Mouse (Mus musculus) forebrain, embryonic 13.5 days (tissue): ENCODE results near the gene Cdc42. TPM values are rescaled to one million over a fixed set of nuclear protein-coding genes. Genes with fewer than 3 reads are reported as not detected.

ENCODE experiments used
- ATAC-seq: fragments of 200-750 bp; cut with Nextera tagmentation; 2 replicates; pipeline ENCODE4 v1.8.0; 2017
- H3K27ac ChIP-seq: fragments of 300-500 bp; sonication (generic); 2 replicates; pipeline ENCODE4 v1.5.1; 2015; ENCODE audit warnings: inconsistent platforms, mild to moderate bottlenecking, moderate library complexity
- H3K27me3 ChIP-seq: fragments of 300-500 bp; sonication (generic); 2 replicates; pipeline ENCODE4 v1.6.1; 2015; ENCODE audit warnings: mild to moderate bottlenecking, inconsistent platforms
- H3K36me3 ChIP-seq: fragments of 300-500 bp; sonication (generic); 2 replicates; pipeline ENCODE4 v1.6.1; 2015; ENCODE audit warnings: mild to moderate bottlenecking, inconsistent platforms; ENCODE audit not compliant: poor library complexity, severe bottlenecking
- H3K4me1 ChIP-seq: fragments of 300-500 bp; sonication (generic); 2 replicates; pipeline ENCODE4 v1.6.1; 2015; ENCODE audit warnings: inconsistent platforms
- H3K4me2 ChIP-seq: fragments of 300-500 bp; sonication (generic); 2 replicates; pipeline ENCODE4 v1.6.1; 2015; ENCODE audit warnings: inconsistent platforms, mild to moderate bottlenecking, moderate library complexity
- H3K4me3 ChIP-seq: fragments of 300-500 bp; sonication (generic); 2 replicates; pipeline ENCODE4 v1.5.1; 2015; ENCODE audit warnings: mild to moderate bottlenecking, inconsistent platforms
- H3K9ac ChIP-seq: fragments of 300-500 bp; sonication (generic); 2 replicates; pipeline ENCODE4 v1.6.1; 2015; ENCODE audit warnings: mild to moderate bottlenecking, inconsistent platforms
- H3K9me3 ChIP-seq: fragments of 300-500 bp; sonication (generic); replicated peaks from 2 replicates; pipeline ENCODE4 v1.6.1; 2016; ENCODE audit warnings: inconsistent platforms
- WGBS: fragments of 180-500 bp; shearing (Covaris S2); methylation state at CpG from one replicate; pipeline ENCODE4 v1.1.7; 2015; 5-methylcytosine and 5-hydroxymethylcytosine counted together
- polyA plus RNA-seq: library from polyadenylated mRNA; unstranded; fragments of >200 nt; fragmentation: Nextera tagmentation; extraction: Ambion mirVana; gene quantifications from 2 replicates; pipeline ENCODE4 v1.2.1, GENCODE M21; 2015

Gene Cdc42
- polyA plus RNA-seq, 1 experiment from 2014 or later: 670 TPM

DNA sequence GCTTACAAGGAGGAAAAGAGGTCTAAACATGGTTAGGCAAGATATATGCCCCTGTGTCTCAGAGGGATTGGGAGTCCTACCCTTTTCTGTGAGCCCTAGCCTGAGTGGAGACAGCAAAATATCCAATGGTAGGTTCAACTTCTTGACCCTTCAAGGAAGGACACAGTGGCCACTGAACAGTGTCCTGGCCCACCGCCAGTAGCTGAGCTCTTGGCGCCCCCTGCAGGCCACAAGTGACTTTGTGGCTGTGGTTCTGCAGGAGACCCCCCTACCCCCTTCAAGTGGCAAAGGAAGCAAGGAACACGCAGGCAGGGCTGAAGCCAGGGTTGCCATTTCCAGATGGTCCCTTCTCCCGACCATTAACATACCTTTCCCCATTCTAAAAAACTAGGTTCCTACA, 69.7 kb downstream of the Cdc42 start:
- Histone ChIP-seq H3K9ac (no peak overlapping the region), H3K4me1 (peaks cover 4% of the 10 kb centered on the region; the same call in 1 of the 2 replicates), H3K4me3 (no peak overlapping the region), H3K9me3 (no peaks in the 10 kb centered on the region), H3K36me3 (no peaks in the 10 kb centered on the region), H3K27ac (no peak overlapping the region), H3K4me2 (no peak overlapping the region), H3K27me3 (peaks cover 21% of the 10 kb centered on the region)
- ATAC-seq: no peak
- 5% methylated on average over 4 of the region's 4 CpGs for WGBS

DNA sequence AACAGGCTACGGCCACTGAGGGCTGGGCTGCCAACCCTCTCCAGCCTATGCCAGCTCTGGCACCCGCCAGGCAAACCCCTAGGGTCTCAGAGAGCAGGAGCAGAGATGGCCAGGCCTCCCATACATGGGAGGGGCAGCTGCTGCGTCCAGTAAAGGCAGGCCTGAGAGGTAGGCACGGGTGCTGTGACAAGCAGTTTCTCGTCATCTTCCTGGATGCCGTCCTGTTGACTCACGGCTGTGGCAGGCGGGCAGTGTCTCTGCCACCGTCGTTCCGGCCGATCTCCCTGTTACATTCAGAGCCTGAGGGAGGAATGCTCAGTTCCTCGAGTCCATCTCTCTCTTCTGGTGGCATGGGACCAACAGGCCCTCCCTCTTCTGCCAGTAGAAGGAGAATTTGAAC, 70.3 kb downstream of the Cdc42 start:
- ATAC-seq: no peak
- peaks cover 7% of the 10 kb centered on the region for H3K4me1 ChIP-seq
- H3K27me3 ChIP-seq: peaks cover 27% of the 10 kb centered on the region
- H3K36me3 ChIP-seq: no peaks in the 10 kb centered on the region
- no peak overlapping the region for H3K4me2 ChIP-seq
- no peaks in the 10 kb centered on the region for H3K9me3 ChIP-seq
- no peak overlapping the region for H3K9ac ChIP-seq
- 82% methylated on average over 13 of the region's 13 CpGs for WGBS
- H3K4me3 ChIP-seq: no peak overlapping the region
- H3K27ac ChIP-seq: no peak overlapping the region

DNA sequence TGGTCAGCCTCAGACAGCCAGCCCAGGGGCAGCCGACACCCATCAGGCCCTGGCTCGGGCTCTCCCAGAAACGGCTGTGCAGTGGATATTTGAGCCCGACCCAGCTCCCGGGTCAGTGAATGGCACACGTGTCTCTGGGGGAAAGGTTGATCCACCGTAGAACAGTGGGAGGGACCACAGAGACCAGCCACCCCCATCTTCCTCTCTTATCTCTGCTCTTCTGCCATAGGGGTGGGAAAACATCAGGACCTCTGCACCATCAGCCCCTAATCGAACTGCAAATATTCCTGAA, 70.9 kb downstream of the Cdc42 start:
- no peak for ATAC-seq
- peaks cover 31% of the 10 kb centered on the region for H3K27me3 ChIP-seq
- WGBS: 73% methylated on average over 8 of the region's 8 CpGs
- H3K9ac ChIP-seq: no peak overlapping the region
- H3K27ac ChIP-seq: no peak overlapping the region
- no peaks in the 10 kb centered on the region for H3K9me3 ChIP-seq
- H3K36me3 ChIP-seq: no peaks in the 10 kb centered on the region
- no peak overlapping the region for H3K4me3 ChIP-seq
- no peak overlapping the region for H3K4me2 ChIP-seq
- peaks cover 7% of the 10 kb centered on the region for H3K4me1 ChIP-seq

DNA sequence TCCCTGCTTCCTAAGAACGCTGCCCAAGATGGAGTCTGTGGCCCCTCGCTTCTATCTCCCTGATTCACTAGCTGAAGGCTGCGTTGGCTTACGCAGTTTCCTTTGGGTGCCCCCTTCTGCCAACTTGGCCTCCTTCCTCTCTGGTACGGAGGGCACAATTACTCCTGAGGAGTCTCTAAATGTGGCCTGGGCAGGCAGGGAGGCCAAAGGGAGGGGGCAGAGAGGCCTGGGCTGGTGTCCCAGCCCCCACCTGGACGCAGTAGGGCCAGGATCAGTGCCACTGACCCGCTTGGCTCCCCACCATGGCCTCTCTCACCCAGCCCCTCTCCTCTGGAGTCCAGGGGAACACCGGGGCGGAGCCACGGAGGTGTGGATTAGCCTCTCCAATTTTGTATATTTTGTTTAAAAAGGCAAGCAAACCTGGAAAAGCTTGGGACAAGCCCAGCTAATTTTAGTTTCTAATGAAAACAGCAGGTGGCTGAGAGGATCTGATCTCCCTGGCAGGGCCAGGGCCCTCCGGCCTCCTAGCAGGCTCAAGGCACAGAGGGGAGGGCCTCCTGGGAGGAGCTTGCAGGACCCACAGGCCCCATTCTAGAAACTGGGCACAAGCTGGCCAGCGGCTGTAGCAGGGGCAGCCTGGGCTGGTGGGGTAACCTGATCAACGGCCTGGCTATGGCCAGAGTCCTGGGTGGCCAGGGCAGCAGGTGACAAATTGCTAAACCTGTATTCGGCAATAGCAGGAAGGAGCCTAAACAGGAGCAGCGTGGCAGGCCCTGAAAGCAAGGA, 71.5 kb downstream of the Cdc42 start:
- Histone ChIP-seq H3K9me3 (no peaks in the 10 kb centered on the region), H3K27me3 (peaks cover 35% of the 10 kb centered on the region), H3K4me2 (no peak overlapping the region), H3K36me3 (no peaks in the 10 kb centered on the region), H3K4me3 (no peak overlapping the region), H3K27ac (no peak overlapping the region), H3K4me1 (peaks cover 7% of the 10 kb centered on the region), H3K9ac (no peak overlapping the region)
- no peak for ATAC-seq
- WGBS: 62% methylated on average over 15 of the region's 15 CpGs

DNA sequence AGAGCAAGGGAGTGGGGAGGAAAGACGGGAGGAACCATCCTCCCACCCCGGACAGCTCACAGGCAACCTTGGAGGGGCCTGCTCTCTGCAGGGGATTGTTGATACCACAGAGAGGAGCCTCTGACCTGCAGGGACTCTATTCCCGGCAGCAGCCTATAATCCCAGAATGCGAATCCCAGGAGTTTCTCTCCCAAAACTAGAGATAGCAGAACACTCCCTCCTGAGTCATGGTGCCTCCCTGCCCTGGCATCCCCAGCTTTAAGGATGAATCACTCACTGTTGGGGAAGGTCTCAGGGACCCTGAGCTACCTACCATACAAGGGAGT, 74.2 kb downstream of the Cdc42 start:
- ATAC-seq: no peak
- no peaks in the 10 kb centered on the region for H3K36me3 ChIP-seq
- H3K9me3 ChIP-seq: no peaks in the 10 kb centered on the region
- H3K4me2 ChIP-seq: no peak overlapping the region
- whole genome bisulfite sequencing: 4% methylated on average over 4 of the region's 4 CpGs
- peaks cover 61% of the 10 kb centered on the region for H3K27me3 ChIP-seq
- H3K9ac ChIP-seq: no peak overlapping the region
- no peak overlapping the region for H3K4me3 ChIP-seq
- no peak overlapping the region for H3K27ac ChIP-seq
- peaks cover 12% of the 10 kb centered on the region for H3K4me1 ChIP-seq

DNA sequence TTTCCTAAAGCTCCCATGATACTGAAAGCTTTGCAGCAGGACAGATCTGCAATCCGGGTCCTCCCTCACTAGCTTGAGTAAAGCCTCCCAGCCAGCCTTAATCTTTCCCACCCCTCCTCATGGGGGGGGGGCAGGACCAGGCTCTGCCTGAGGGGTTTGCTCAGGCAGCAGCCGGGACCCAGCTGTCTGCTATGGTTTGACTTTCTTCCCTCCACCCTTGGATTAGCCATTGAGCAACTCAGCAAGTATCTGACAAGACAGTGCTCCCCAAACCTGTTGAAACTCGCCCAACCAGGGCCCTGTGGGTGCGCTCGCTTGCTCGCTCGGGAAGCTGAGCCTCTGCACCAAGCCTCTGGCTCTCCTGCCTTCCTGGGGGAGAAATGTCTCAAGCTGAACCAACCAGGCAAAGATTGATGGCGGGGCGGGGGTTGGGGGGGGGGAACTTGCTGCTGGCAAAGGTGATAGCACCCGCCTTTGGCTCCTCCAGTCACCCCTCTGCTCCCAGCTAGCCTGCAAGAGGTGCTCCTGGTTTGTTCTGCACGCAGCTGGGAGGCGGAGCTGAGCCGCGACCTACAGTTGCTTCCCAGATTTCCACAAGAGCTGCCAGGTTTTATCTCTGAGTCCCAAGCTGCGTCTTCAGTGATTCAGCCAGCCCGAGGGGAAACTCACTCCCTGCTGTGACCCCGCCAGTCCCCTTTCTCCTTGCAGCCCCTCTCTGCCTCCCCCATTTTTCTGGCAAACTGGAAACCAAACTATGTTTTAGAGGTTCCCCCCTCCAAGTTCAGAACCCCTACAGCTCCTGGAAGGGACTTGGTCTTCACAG, 74.7 kb downstream of the Cdc42 start:
- no peak overlapping the region for H3K27ac ChIP-seq
- no peak overlapping the region for H3K4me2 ChIP-seq
- no peaks in the 10 kb centered on the region for H3K36me3 ChIP-seq
- H3K9me3 ChIP-seq: no peaks in the 10 kb centered on the region
- 12% methylated on average over 17 of the region's 17 CpGs for WGBS
- ATAC-seq: no peak
- H3K4me3 ChIP-seq: no peak overlapping the region
- H3K9ac ChIP-seq: no peak overlapping the region
- H3K27me3 ChIP-seq: peaks cover 67% of the 10 kb centered on the region
- peaks cover 18% of the 10 kb centered on the region for H3K4me1 ChIP-seq

DNA sequence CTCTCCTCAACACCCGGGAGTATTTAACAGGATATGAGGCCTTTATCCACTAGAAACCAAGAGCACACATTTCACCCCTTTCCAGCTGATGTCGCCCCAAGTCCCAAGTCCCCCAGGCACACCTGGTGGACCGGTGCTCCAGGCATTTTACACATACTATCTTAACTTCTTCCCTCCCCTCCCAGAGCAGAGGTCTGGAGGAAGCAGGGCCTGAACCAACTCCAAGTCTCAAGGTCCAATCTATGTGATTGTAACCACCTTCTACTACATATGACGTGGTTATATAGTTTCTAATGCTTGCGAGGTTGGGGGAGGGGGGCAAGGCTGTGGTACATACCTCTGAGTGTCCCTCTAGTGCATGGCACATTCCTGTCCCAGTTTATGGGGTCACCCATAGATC, 75.4 kb downstream of the Cdc42 start:
- Histone ChIP-seq H3K9me3 (no peaks in the 10 kb centered on the region), H3K36me3 (no peaks in the 10 kb centered on the region), H3K4me3 (no peak overlapping the region), H3K4me1 (peaks cover 23% of the 10 kb centered on the region), H3K27me3 (peaks cover 73% of the 10 kb centered on the region), H3K4me2 (no peak overlapping the region), H3K27ac (no peak overlapping the region), H3K9ac (no peak overlapping the region)
- 72% methylated on average over 5 of the region's 5 CpGs for WGBS
- ATAC-seq: no peak

DNA sequence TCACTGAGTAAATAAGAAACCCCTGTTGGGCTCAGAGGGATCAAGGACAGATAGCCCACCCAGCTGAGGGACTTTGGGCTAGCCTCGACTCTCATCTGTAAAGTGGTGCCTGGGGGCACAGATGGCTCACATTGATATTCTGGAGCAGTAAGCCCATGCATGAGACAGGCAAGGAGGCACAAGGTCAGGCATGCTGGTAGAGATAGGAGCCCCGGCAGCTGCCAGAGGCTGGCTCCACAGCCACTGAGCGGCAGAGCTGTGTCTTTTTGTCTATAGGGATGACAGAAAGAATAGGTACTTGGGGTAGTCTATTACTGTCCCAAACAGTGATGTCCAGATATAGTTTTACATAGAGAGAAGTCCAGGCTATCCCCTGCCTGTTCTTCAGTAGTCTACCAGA, 76.2 kb downstream of the Cdc42 start:
- Histone ChIP-seq H3K4me1 (peaks cover 30% of the 10 kb centered on the region), H3K27ac (no peak overlapping the region), H3K36me3 (no peaks in the 10 kb centered on the region), H3K9ac (no peak overlapping the region), H3K4me3 (no peak overlapping the region), H3K27me3 (peaks cover 82% of the 10 kb centered on the region), H3K9me3 (no peaks in the 10 kb centered on the region), H3K4me2 (no peak overlapping the region)
- ATAC-seq: no peak
- WGBS: 69% methylated on average over 3 of the region's 3 CpGs

DNA sequence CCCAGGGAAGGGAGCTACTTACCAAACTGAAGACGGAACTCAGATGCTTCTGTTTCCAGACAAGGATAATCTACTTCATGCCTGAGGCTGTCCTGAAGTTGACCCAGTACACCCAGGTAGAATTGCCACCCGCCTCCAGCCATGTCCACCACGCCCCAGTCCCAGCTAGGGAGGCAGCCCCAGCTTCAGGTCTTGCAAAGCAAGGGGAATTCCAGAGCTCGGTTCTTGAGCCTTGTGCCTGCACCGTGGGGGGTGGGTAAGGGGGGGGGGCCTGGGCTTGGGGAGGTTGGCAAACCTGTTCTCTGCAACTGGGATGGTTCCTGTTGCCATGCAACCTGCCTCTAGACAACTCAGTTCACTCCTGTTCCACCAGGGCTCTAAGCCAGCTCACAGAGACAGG, 78.2 kb downstream of the Cdc42 start:
- H3K27me3 ChIP-seq: peaks cover 94% of the 10 kb centered on the region

DNA sequence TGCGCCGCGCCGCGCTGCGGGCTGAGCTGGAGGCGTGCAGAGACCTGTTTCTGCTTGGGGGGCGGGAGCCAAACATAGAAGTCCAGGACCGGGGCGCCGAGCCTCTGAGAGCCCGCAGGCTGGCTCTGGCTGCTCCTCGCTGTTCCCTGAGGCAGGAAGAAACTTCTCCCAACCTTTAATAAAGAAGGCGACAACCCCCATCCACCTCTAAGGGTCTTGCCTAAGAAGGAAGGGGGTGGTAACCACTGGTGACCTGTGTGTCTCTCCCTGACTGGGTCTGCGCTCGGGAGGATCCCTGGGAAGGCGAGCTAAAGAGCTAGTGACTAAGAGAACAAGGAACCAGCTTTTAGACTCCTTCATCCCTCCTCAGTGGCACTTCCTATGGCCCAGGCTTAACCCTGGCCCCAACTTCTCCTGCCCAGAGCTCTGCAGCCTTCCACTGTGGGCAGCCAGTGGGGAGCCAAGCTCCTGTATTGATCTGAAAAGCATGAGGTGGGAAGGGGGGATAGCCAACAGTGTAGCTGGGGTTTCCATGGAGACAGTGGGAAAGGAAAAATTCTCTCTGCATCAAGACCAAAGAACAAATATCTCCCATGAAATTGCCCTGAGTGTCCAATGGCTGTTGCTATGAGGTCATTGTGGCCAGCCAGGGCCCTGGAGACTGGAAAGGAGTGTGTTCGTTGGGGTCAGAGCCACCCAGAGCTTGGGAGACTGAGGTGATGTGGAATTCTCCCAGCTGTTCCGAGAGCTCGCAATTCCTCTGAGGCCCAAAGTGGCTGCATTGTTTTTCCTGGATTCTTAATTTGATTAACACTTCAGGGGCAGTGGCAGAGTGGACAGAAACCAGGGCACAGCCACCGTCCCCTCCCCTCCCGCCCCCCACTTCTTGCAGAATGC, 79.1 kb downstream of the Cdc42 start:
- ATAC-seq: no peak
- Histone ChIP-seq H3K9ac (peak overlapping the region; percentile 55; the same call in 1 of the 2 replicates), H3K9me3 (no peaks in the 10 kb centered on the region), H3K4me3 (peak overlapping the region; percentile 49), H3K27me3 (peaks cover 88% of the 10 kb centered on the region), H3K27ac (no peak overlapping the region), H3K4me1 (peaks cover 30% of the 10 kb centered on the region), H3K4me2 (peak overlapping the region; percentile 85), H3K36me3 (no peaks in the 10 kb centered on the region)
- 1% methylated on average over 22 of the region's 22 CpGs for WGBS

More for the DNA sequence above, 78.2 kb downstream of the Cdc42 start:
- Histone ChIP-seq H3K9me3 (no peaks in the 10 kb centered on the region), H3K9ac (no peak overlapping the region), H3K4me3 (no peak overlapping the region), H3K4me2 (no peak overlapping the region), H3K36me3 (no peaks in the 10 kb centered on the region), H3K27ac (no peak overlapping the region), H3K4me1 (peaks cover 30% of the 10 kb centered on the region)
- no peak for ATAC-seq
- 20% methylated on average over 5 of the region's 5 CpGs for WGBS

DNA sequence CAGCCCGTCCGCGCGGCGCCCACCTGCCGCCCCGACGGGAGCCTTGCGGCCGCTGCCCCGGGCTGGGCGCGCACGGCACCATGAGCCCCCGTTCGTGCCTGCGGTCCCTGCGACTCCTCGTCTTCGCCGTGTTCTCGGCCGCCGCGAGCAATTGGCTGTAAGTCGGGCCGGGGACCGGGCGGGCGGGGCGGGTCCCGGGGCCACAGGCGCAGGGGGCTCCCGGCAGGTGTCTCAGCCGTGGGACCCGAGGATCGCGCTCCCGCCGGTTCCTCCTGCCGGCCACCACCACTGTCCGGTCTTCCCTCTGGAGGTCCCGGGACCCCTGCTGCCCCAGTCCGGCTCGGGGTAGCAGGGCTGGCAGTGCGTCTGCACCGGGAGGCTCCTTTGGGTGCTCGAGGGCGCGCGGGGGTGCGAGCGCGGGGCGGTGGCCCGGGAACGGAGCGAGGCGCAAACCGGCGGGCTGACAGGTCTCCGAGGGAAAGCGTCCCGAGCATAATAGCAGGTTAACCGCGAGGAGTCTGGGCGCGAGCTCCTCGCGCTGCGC, 79.8 kb downstream of the Cdc42 start:
- H3K27me3 ChIP-seq: peaks cover 81% of the 10 kb centered on the region
- under 1% methylated on average over 45 of the region's 71 CpGs for WGBS
- H3K36me3 ChIP-seq: no peaks in the 10 kb centered on the region
- H3K27ac ChIP-seq: no peak overlapping the region
- H3K9me3 ChIP-seq: no peaks in the 10 kb centered on the region
- H3K4me1 ChIP-seq: peaks cover 24% of the 10 kb centered on the region
- ATAC-seq: no peak
- H3K4me2 ChIP-seq: peak overlapping the region; percentile 85
- peak overlapping the region; percentile 49 for H3K4me3 ChIP-seq
- H3K9ac ChIP-seq: peak overlapping the region; percentile 55

DNA sequence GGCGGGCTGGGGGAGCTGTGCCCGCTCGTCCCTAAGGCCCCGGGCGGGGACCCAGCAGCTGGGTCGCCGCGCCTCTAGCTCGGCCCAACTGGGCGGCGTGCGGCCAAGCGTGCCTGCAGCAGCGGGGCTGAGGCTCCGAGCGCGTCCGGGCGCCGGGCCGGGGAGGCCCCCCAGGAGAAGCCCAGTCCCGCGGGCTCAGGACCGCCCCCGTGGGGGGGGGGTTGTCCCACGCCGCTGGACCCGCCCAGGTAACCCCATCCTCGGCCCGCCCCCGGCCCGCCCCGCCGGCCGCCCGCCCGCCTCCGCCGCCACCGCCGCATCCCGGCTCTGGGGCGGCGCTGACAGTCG, 80.4 kb downstream of the Cdc42 start, which contains the start of gene Wnt4:
TSS of gene Wnt4 (plus strand) at position 324 of the 348 bp plus-strand sequence.
- peaks cover 75% of the 10 kb centered on the region for H3K27me3 ChIP-seq
- peak within 1 kb of the TSS; percentile 85 for H3K4me2 ChIP-seq
- peak within 1 kb of the TSS; percentile 55 for H3K9ac ChIP-seq
- H3K36me3 ChIP-seq: no peaks in the 10 kb centered on the region
- H3K4me3 ChIP-seq: peak within 1 kb of the TSS; percentile 49
- 0% methylated on average over 12 of the region's 45 CpGs for WGBS
- ATAC-seq: no peak
- no peaks in the 10 kb centered on the region for H3K9me3 ChIP-seq
- H3K27ac ChIP-seq: no peak within 1 kb of the TSS
- H3K4me1 ChIP-seq: peaks cover 22% of the 10 kb centered on the region
